ENCODE assay signal across 8 mouse cellular contexts in genomic region chr4:43560976-43561375, GRCm38 (mm10). TPM values are rescaled to one million over a fixed set of nuclear protein-coding genes. Genes with fewer than 3 reads are reported as not detected.
DNase-seq lines count a peak whose midpoint lies in the region; ATAC-seq and TF ChIP-seq lines count a peak whose summit lies in the region.

No protein-coding gene starts in this region.

- H3K36me3 ChIP-seq in lung, postnatal 0 days (ENCODE audit: insufficient read depth, low read length): peaks cover 17% of the 10 kb centered on the region
- peaks cover 34% of the 10 kb centered on the region for H3K36me3 ChIP-seq in limb, embryonic 13.5 days
- H3K36me3 ChIP-seq in stomach, embryonic 15.5 days: peaks cover 28% of the 10 kb centered on the region

- ATAC-seq in lung, postnatal 0 days: no peak
- no peak for ATAC-seq in limb, embryonic 13.5 days (ENCODE audit: low FRiP score, low read depth)
- no peak for ATAC-seq in stomach, embryonic 15.5 days (ENCODE audit: insufficient read depth, low FRiP score, low read depth)
- no peak for ATAC-seq in frontal cortex, adult (ENCODE audit: low TSS enrichment)
- no peak for ATAC-seq in megakaryocyte-erythroid progenitor cell, adult 5-6 weeks (replicated peaks; ENCODE audit: low FRiP score, low TSS enrichment, poor library complexity, severe bottlenecking)

- H3K9ac ChIP-seq in lung, postnatal 0 days (replicated peaks; ENCODE audit: low read depth): peak overlapping the region; percentile 93
- peak overlapping the region; percentile 93 for H3K9ac ChIP-seq in limb, embryonic 13.5 days
- peak overlapping the region; percentile 44; the same call in 1 of the 2 replicates for H3K9ac ChIP-seq in stomach, embryonic 15.5 days

- peak overlapping the region; percentile 67 for H3K4me2 ChIP-seq in lung, postnatal 0 days (replicated peaks; ENCODE audit: low read depth, low read length)
- H3K4me2 ChIP-seq in limb, embryonic 13.5 days (replicated peaks): peak overlapping the region; percentile 91
- H3K4me2 ChIP-seq in stomach, embryonic 15.5 days: peak overlapping the region; percentile 73

- no peaks in the 10 kb centered on the region for H3K9me3 ChIP-seq in lung, postnatal 0 days (ENCODE audit: low read length)
- no peaks in the 10 kb centered on the region for H3K9me3 ChIP-seq in limb, embryonic 13.5 days
- no peaks in the 10 kb centered on the region for H3K9me3 ChIP-seq in stomach, embryonic 15.5 days

- no peak for TF ChIP-seq POLR2A in embryonic fibroblast, embryonic 13.5 days (IDR thresholded peaks at IDR 0.05; ENCODE audit: low read depth, low read length)

- peaks cover 39% of the 10 kb centered on the region for H3K4me1 ChIP-seq in lung, postnatal 0 days (ENCODE audit: insufficient read depth, low read depth, low read length)
- peaks cover 11% of the 10 kb centered on the region; the same call in 1 of the 2 replicates for H3K4me1 ChIP-seq in embryonic fibroblast, embryonic 13.5 days (ENCODE audit: control insufficient read depth, insufficient read depth, low read length)
- H3K4me1 ChIP-seq in limb, embryonic 13.5 days: peaks cover 58% of the 10 kb centered on the region
- peaks cover 51% of the 10 kb centered on the region for H3K4me1 ChIP-seq in stomach, embryonic 15.5 days

- TF ChIP-seq EP300 in lung, postnatal 0 days (IDR thresholded peaks at IDR 0.05): no peak

- peak overlapping the region; percentile 99 for H3K27ac ChIP-seq in lung, postnatal 0 days (ENCODE audit: low read length)
- H3K27ac ChIP-seq in embryonic fibroblast, embryonic 13.5 days (ENCODE audit: insufficient read depth, low read length): peak overlapping the region; percentile 99
- H3K27ac ChIP-seq in limb, embryonic 13.5 days: peak overlapping the region; percentile 99; the same call in 1 of the 2 replicates
- peak overlapping the region; percentile 100 for H3K27ac ChIP-seq in stomach, embryonic 15.5 days

- no peak for TF ChIP-seq CTCF in lung, postnatal 0 days (IDR thresholded peaks at IDR 0.05)
- no peak for TF ChIP-seq CTCF in embryonic fibroblast, embryonic 13.5 days (IDR thresholded peaks at IDR 0.05; ENCODE audit: borderline replicate concordance, insufficient read depth, low read length)

- peak; percentile 25 for DNase-seq in lung, postnatal 0 days (ENCODE audit: low spot score)
- DNase-seq in lung, postnatal 36 days: no peak
- no peak for DNase-seq in frontal cortex, postnatal 10 days (ENCODE audit: low spot score in 2 of 2)

- H3K27me3 ChIP-seq in lung, postnatal 0 days (replicated peaks; ENCODE audit: insufficient read depth, low read length): no peaks in the 10 kb centered on the region
- H3K27me3 ChIP-seq in limb, embryonic 13.5 days: no peaks in the 10 kb centered on the region
- no peaks in the 10 kb centered on the region for H3K27me3 ChIP-seq in stomach, embryonic 15.5 days (replicated peaks)

- 8% methylated on average over 2 of the region's 2 CpGs for WGBS in lung, postnatal 0 days
- 19% methylated on average over 2 of the region's 2 CpGs for WGBS in limb, embryonic 13.5 days
- WGBS in stomach, embryonic 15.5 days: 19% methylated on average over 2 of the region's 2 CpGs

- H3K4me3 ChIP-seq in lung, postnatal 0 days (ENCODE audit: low read depth, low read length): peak overlapping the region; percentile 80
- H3K4me3 ChIP-seq in embryonic fibroblast, embryonic 13.5 days (ENCODE audit: insufficient read depth, low read length): peak overlapping the region; percentile 92
- H3K4me3 ChIP-seq in limb, embryonic 13.5 days: peak overlapping the region; percentile 92
- H3K4me3 ChIP-seq in stomach, embryonic 15.5 days (replicated peaks): peak overlapping the region; percentile 78

RNA-seq across cellular contexts. Expression of gene Creb3, which starts 1.2 kb away (rescaled TPM):
- 115 and 126 TPM in 2 replicates for polyA plus RNA-seq in lung, postnatal 0 days (2015; fragmentation: Nextera tagmentation; extraction: Ambion mirVana)
- 72.4 and 89.0 TPM in 2 replicates for polyA plus RNA-seq in embryonic fibroblast, embryonic 13.5 days (2011; ENCODE audit: insufficient read length, low read depth, missing spikeins)
- 58.7 and 60.0 TPM in 2 replicates for polyA plus RNA-seq in limb, embryonic 13.5 days (2015; fragmentation: Nextera tagmentation; extraction: Ambion mirVana)
- 69.4 and 70.8 TPM in 2 replicates for polyA plus RNA-seq in stomach, embryonic 15.5 days (2015; fragmentation: Nextera tagmentation; extraction: Ambion mirVana)
- 9.6 and 12.7 TPM in 2 replicates for total RNA-seq in megakaryocyte-erythroid progenitor cell, adult 5-6 weeks (2014; fragmentation: Nextera tagmentation)
- total RNA-seq in megakaryocyte-erythroid progenitor cell, adult 5-6 weeks (2017): 19.4 and 42.2 TPM in 2 replicates

RNA-seq across cellular contexts. Expression of gene Tln1, which starts 1.5 kb away (rescaled TPM):
- 75.6 and 104 TPM in 2 replicates for polyA plus RNA-seq in lung, postnatal 0 days (2015; fragmentation: Nextera tagmentation; extraction: Ambion mirVana)
- 291 and 380 TPM in 2 replicates for polyA plus RNA-seq in embryonic fibroblast, embryonic 13.5 days (2011; ENCODE audit: insufficient read length, low read depth, missing spikeins)
- 60.4 and 63.6 TPM in 2 replicates for polyA plus RNA-seq in limb, embryonic 13.5 days (2015; fragmentation: Nextera tagmentation; extraction: Ambion mirVana)
- 76.9 and 81.1 TPM in 2 replicates for polyA plus RNA-seq in stomach, embryonic 15.5 days (2015; fragmentation: Nextera tagmentation; extraction: Ambion mirVana)
- 105 and 175 TPM in 2 replicates for total RNA-seq in megakaryocyte-erythroid progenitor cell, adult 5-6 weeks (2014; fragmentation: Nextera tagmentation)
- 211 and 304 TPM in 2 replicates for total RNA-seq in megakaryocyte-erythroid progenitor cell, adult 5-6 weeks (2017)

RNA-seq across cellular contexts. Expression of gene Rgp1, which starts 17.5 kb away (rescaled TPM):
- 13.7 and 15.7 TPM in 2 replicates for polyA plus RNA-seq in lung, postnatal 0 days (2015; fragmentation: Nextera tagmentation; extraction: Ambion mirVana)
- polyA plus RNA-seq in embryonic fibroblast, embryonic 13.5 days (2011; ENCODE audit: insufficient read length, low read depth, missing spikeins): 34.6 and 45.4 TPM in 2 replicates
- polyA plus RNA-seq in limb, embryonic 13.5 days (2015; fragmentation: Nextera tagmentation; extraction: Ambion mirVana): 35.0 and 38.5 TPM in 2 replicates
- 24.5 and 30.8 TPM in 2 replicates for polyA plus RNA-seq in stomach, embryonic 15.5 days (2015; fragmentation: Nextera tagmentation; extraction: Ambion mirVana)
- 28.7 and 30.4 TPM in 2 replicates for total RNA-seq in megakaryocyte-erythroid progenitor cell, adult 5-6 weeks (2014; fragmentation: Nextera tagmentation)
- 6.7 and 8.3 TPM in 2 replicates for total RNA-seq in megakaryocyte-erythroid progenitor cell, adult 5-6 weeks (2017)

RNA-seq across cellular contexts. Expression of gene Gba2, which starts 17.7 kb away (rescaled TPM):
- polyA plus RNA-seq in lung, postnatal 0 days (2015; fragmentation: Nextera tagmentation; extraction: Ambion mirVana): 12.7 and 14.4 TPM in 2 replicates
- polyA plus RNA-seq in embryonic fibroblast, embryonic 13.5 days (2011; ENCODE audit: insufficient read length, low read depth, missing spikeins): 4.5 and 7.6 TPM in 2 replicates
- polyA plus RNA-seq in limb, embryonic 13.5 days (2015; fragmentation: Nextera tagmentation; extraction: Ambion mirVana): 26.9 and 27.0 TPM in 2 replicates
- 15.6 and 16.1 TPM in 2 replicates for polyA plus RNA-seq in stomach, embryonic 15.5 days (2015; fragmentation: Nextera tagmentation; extraction: Ambion mirVana)
- 19.7 and 22.9 TPM in 2 replicates for total RNA-seq in megakaryocyte-erythroid progenitor cell, adult 5-6 weeks (2014; fragmentation: Nextera tagmentation)
- total RNA-seq in megakaryocyte-erythroid progenitor cell, adult 5-6 weeks (2017): 6.1 and 12.0 TPM in 2 replicates

RNA-seq across cellular contexts. Expression of gene Msmp, which starts 23.3 kb away (rescaled TPM):
- polyA plus RNA-seq in lung, postnatal 0 days (2015; fragmentation: Nextera tagmentation; extraction: Ambion mirVana): 0.87 TPM in 1 of 2 replicates, not detected in the other
- not detected in 2 replicates for polyA plus RNA-seq in embryonic fibroblast, embryonic 13.5 days (2011; ENCODE audit: insufficient read length, low read depth, missing spikeins)
- polyA plus RNA-seq in limb, embryonic 13.5 days (2015; fragmentation: Nextera tagmentation; extraction: Ambion mirVana): 1.4 and 2.2 TPM in 2 replicates
- polyA plus RNA-seq in stomach, embryonic 15.5 days (2015; fragmentation: Nextera tagmentation; extraction: Ambion mirVana): 0.85 and 1.8 TPM in 2 replicates
- total RNA-seq in megakaryocyte-erythroid progenitor cell, adult 5-6 weeks (2014; fragmentation: Nextera tagmentation): not detected in 2 replicates
- not detected in 2 replicates for total RNA-seq in megakaryocyte-erythroid progenitor cell, adult 5-6 weeks (2017)
